Mouse (Mus musculus) hindbrain, postnatal 0 days (tissue): Measurements from ENCODE around the gene Cyp2f2. TPM values are rescaled to one million over a fixed set of nuclear protein-coding genes. Genes with fewer than 3 reads are reported as not detected.

Experiments
- ATAC-seq: fragments of 200-750 bp; cut with Nextera tagmentation; 2 replicates; pipeline ENCODE4 v1.8.0; 2017; ENCODE audit warnings: mild to moderate bottlenecking, moderate TSS enrichment, moderate library complexity
- DNase-seq: peaks from one replicate; pipeline ENCODE4 v3.0.0-alpha.2; 2015; ENCODE audit warnings: low spot score
- H3K27ac ChIP-seq: fragments of 300-500 bp; sonication (generic); 2 replicates; pipeline ENCODE4 v1.5.1; 2014; ENCODE audit warnings: mild to moderate bottlenecking
- H3K27me3 ChIP-seq: fragments of 300-500 bp; sonication (generic); 2 replicates; pipeline ENCODE4 v1.6.1; 2014; ENCODE audit warnings: low read length, mixed read lengths; ENCODE audit not compliant: insufficient read depth
- H3K36me3 ChIP-seq: fragments of 300-500 bp; sonication (generic); 2 replicates; pipeline ENCODE4 v1.6.1; 2014; ENCODE audit warnings: low read length, mixed read lengths; ENCODE audit not compliant: insufficient read depth
- H3K4me1 ChIP-seq: fragments of 300-500 bp; sonication (generic); 2 replicates; pipeline ENCODE4 v1.6.1; 2014; ENCODE audit warnings: antibody characterized with exemption, low read length, mixed read lengths; ENCODE audit not compliant: insufficient read depth
- H3K4me2 ChIP-seq: fragments of 300-500 bp; sonication (generic); 2 replicates; pipeline ENCODE4 v1.6.1; 2014; ENCODE audit warnings: low read depth, mild to moderate bottlenecking, low read length, moderate library complexity, mixed read lengths
- H3K4me3 ChIP-seq: fragments of 300-500 bp; sonication (generic); 2 replicates; pipeline ENCODE4 v1.5.1; 2014; ENCODE audit warnings: low read length
- H3K9ac ChIP-seq: fragments of 300-500 bp; sonication (generic); replicated peaks from 2 replicates; pipeline ENCODE4 v1.6.1; 2014; ENCODE audit warnings: mild to moderate bottlenecking, low read length, moderate library complexity, mixed read lengths
- H3K9me3 ChIP-seq: fragments of 300-500 bp; sonication (generic); 2 replicates; pipeline ENCODE4 v1.6.1; 2016; ENCODE audit warnings: low read length, mixed read lengths
- CTCF ChIP-seq: IDR thresholded peaks from 2 replicates; pipeline ENCODE4 v1.5.1; 2016; ENCODE audit warnings: antibody characterized with exemption, control low read depth, low read depth
- WGBS: fragments of 180-500 bp; shearing (Covaris S2); extraction: QIAGEN DNeasy Blood & Tissue Kit; methylation state at CpG from one replicate; pipeline ENCODE4 v1.1.7; 2014; 5-methylcytosine and 5-hydroxymethylcytosine counted together
- microRNA-seq, 2 experiments: library from miRNA; unstranded; fragments of <30 nt; microRNA quantifications; one replicate each; pipeline ENCODE4; 2016
- polyA plus RNA-seq: library from polyadenylated mRNA; unstranded; fragments of >200 nt; fragmentation: Nextera tagmentation; extraction: Ambion mirVana; gene quantifications from 2 replicates; pipeline ENCODE4 v1.2.1, GENCODE M21; 2015
- total RNA-seq: library from RNA; depleted of rRNA; stranded (reverse); fragments of >200 nt; gene quantifications from 2 replicates; pipeline ENCODE4 v1.2.3, GENCODE M21; 2014; rRNA removed

The Cyp2f2 gene
- total and polyA plus RNA-seq, 2 experiments from 2014 or later = 0.36 TPM; not detected in 1

DNA sequence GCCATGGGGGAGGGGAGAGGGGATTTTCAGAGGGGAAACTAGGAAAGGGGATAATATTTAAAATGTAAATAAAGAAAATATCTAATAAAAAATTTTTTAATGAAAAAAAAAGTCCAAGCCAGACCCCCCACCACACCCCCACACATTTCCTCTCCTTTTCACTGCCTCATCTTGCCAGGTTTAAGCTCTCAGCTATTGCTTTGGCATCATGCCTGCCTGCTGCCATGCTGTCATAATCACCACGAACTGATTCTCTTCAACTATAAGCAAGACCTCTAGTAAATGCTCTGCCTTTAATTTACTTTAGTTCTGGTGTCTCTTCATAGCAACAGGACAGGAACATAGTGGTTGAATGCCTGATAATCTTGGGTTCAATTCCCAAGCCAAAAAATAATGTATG is 62.8 kb downstream of the Cyp2f2 start:
- ATAC-seq (no peak), DNase-seq (no peak)
- no peak overlapping the region for H3K4me3 ChIP-seq
- TF ChIP-seq CTCF = no peak
- no peaks in the 10 kb centered on the region for H3K9me3 ChIP-seq
- H3K4me2 ChIP-seq = no peak overlapping the region
- peaks cover 25% of the 10 kb centered on the region for H3K36me3 ChIP-seq
- H3K9ac ChIP-seq = no peak overlapping the region
- 55% methylated on average over 1 of the region's 1 CpGs for WGBS
- no peaks in the 10 kb centered on the region for H3K27me3 ChIP-seq
- H3K27ac ChIP-seq = no peak overlapping the region
- H3K4me1 ChIP-seq = peaks cover 6% of the 10 kb centered on the region

Small RNAs within 50 kb of the gene (microRNA-seq; reads per million reads assigned to microRNA genes)
- 0.36 to 1.6 reads per million in 2 experiments for gene Mir3101

Other genes starting within 250 kb of the Cyp2f2 start
- not detected in 2 replicates for gene Cyp2a22, start 180.5 kb upstream of the Cyp2f2 start, total RNA-seq
- gene Cyp2a22, start 180.5 kb upstream of the Cyp2f2 start, polyA plus RNA-seq = not detected in 2 replicates
- not detected in 2 replicates for gene Cyp2a12, start 90.8 kb upstream of the Cyp2f2 start, total RNA-seq
- gene Cyp2a12, start 90.8 kb upstream of the Cyp2f2 start, polyA plus RNA-seq = not detected in 2 replicates
- gene Cyp2t4, start 33.8 kb downstream of the Cyp2f2 start, total RNA-seq = not detected in 2 replicates
- gene Cyp2t4, start 33.8 kb downstream of the Cyp2f2 start, polyA plus RNA-seq = 0.09 and 0.32 TPM in 2 replicates
- gene Egln2, start 46.9 kb downstream of the Cyp2f2 start, total RNA-seq = 116 and 117 TPM in 2 replicates
- 75.4 and 78.6 TPM in 2 replicates for gene Egln2, start 46.9 kb downstream of the Cyp2f2 start, polyA plus RNA-seq
- gene Rab4b, start 59.0 kb downstream of the Cyp2f2 start, total RNA-seq = 66.7 and 76.9 TPM in 2 replicates
- 125 and 128 TPM in 2 replicates for gene Rab4b, start 59.0 kb downstream of the Cyp2f2 start, polyA plus RNA-seq
- not detected in 2 replicates for gene Gm21983, start 61.2 kb downstream of the Cyp2f2 start, total RNA-seq
- gene Gm21983, start 61.2 kb downstream of the Cyp2f2 start, polyA plus RNA-seq = 0.43 and 0.44 TPM in 2 replicates
- 17.8 and 34.2 TPM in 2 replicates for gene Mia, start 61.2 kb downstream of the Cyp2f2 start, total RNA-seq
- 63.6 and 70.1 TPM in 2 replicates for gene Mia, start 61.2 kb downstream of the Cyp2f2 start, polyA plus RNA-seq
- 5.5 and 6.1 TPM in 2 replicates for gene BC024978, start 75.9 kb downstream of the Cyp2f2 start, total RNA-seq
- gene BC024978, start 75.9 kb downstream of the Cyp2f2 start, polyA plus RNA-seq = 2.1 and 2.5 TPM in 2 replicates
- 128 and 131 TPM in 2 replicates for gene Snrpa, start 76.4 kb downstream of the Cyp2f2 start, total RNA-seq
- gene Snrpa, start 76.4 kb downstream of the Cyp2f2 start, polyA plus RNA-seq = 142 and 147 TPM in 2 replicates
- 14.3 and 18.8 TPM in 2 replicates for gene Itpkc, start 108.8 kb downstream of the Cyp2f2 start, total RNA-seq
- 3.3 and 4.0 TPM in 2 replicates for gene Itpkc, start 108.8 kb downstream of the Cyp2f2 start, polyA plus RNA-seq
- 26.5 and 27.6 TPM in 2 replicates for gene Coq8b, start 113.1 kb downstream of the Cyp2f2 start, total RNA-seq
- 16.7 and 20.4 TPM in 2 replicates for gene Coq8b, start 113.1 kb downstream of the Cyp2f2 start, polyA plus RNA-seq
- gene Numbl, start 138.5 kb downstream of the Cyp2f2 start, total RNA-seq = 140 and 161 TPM in 2 replicates
- 55.9 and 59.5 TPM in 2 replicates for gene Numbl, start 138.5 kb downstream of the Cyp2f2 start, polyA plus RNA-seq
- 34.8 and 41.2 TPM in 2 replicates for gene Ltbp4, start 217.8 kb downstream of the Cyp2f2 start, total RNA-seq
- 10.5 and 10.6 TPM in 2 replicates for gene Ltbp4, start 217.8 kb downstream of the Cyp2f2 start, polyA plus RNA-seq
- gene Shkbp1, start 236.1 kb downstream of the Cyp2f2 start, total RNA-seq = 27.0 and 31.2 TPM in 2 replicates
- gene Shkbp1, start 236.1 kb downstream of the Cyp2f2 start, polyA plus RNA-seq = 20.0 and 20.2 TPM in 2 replicates
- gene Gm20479, start 237.5 kb downstream of the Cyp2f2 start, total RNA-seq = not detected in 2 replicates
- gene Gm20479, start 237.5 kb downstream of the Cyp2f2 start, polyA plus RNA-seq = not detected in 2 replicates